Comparison of ENCODE assay signal across 7 mouse cellular contexts in the genomic region with DNA sequence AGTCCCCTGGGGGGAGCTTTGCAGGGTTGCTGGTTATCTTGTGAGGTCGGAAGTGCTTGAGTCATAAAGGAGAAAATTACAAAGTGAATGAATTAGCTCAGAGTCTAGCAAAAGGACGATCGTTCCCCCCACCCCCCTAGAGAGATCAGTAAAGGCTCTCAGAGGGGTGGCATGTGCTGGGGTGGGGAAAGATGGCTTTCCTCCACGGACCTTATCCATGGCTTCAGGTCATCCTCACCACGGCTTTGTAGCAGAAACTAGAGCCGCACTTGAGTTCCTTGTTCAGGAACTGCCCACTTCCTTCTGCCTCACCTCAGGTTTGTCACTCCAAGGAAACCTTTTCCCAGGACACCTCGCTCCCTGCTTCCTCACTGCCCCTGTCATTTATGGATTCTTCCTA. TPM values are rescaled to one million over a fixed set of nuclear protein-coding genes. Genes with fewer than 3 reads are reported as not detected.
DNase-seq lines count a peak whose midpoint lies in the region; ATAC-seq and TF ChIP-seq lines count a peak whose summit lies in the region.

Gene Spcs2, minus strand, starts transcription at position 101 of the 400 bp plus-strand sequence.

- TF ChIP-seq RAD21 in CH12.LX (IDR thresholded peaks at IDR 0.05; ENCODE audit: low read depth, low read length) (no peak), MEL (IDR thresholded peaks at IDR 0.05; ENCODE audit: low read depth, low read length) (no peak)

- H3K4me1 ChIP-seq in CH12.LX (ENCODE audit: control insufficient read depth in 1 of 2, insufficient read depth in 2 of 2), result peaks cover 3 to 10% of the 10 kb centered on the region in 2 experiments
- peaks cover 13 to 22% of the 10 kb centered on the region in 2 experiments for H3K4me1 ChIP-seq in MEL (ENCODE audit: control insufficient read depth in 1 of 2, insufficient read depth in 2 of 2, low read length in 2 of 2)
- no peaks in the 10 kb centered on the region for H3K4me1 ChIP-seq in forebrain, embryonic 15.5 days
- peaks cover 5% of the 10 kb centered on the region; the same call in 1 of the 2 replicates for H3K4me1 ChIP-seq in hindbrain, embryonic 13.5 days (replicated peaks)
- peaks cover 4% of the 10 kb centered on the region for H3K4me1 ChIP-seq in liver, embryonic 15.5 days (replicated peaks)

- dilution Hi-C loops in CH12.LX (cut with MboI; ENCODE audit: extremely low pct_ligation_motif_present, extremely low pct_unique_long_range_greater_than_20kb, low sequenced_read_pairs), result no loop called here

- no peak for TF ChIP-seq EP300 in CH12.LX (IDR thresholded peaks at IDR 0.05; ENCODE audit: low read length)
- no peak for TF ChIP-seq EP300 in MEL (IDR thresholded peaks at IDR 0.05; ENCODE audit: low read depth in 1 of 2, low read length in 2 of 2)

- H3K36me3 ChIP-seq in CH12.LX (replicated peaks in 1 of 2; ENCODE audit: control insufficient read depth in 1 of 2, insufficient read depth in 1 of 2, low read length in 1 of 2) (no peaks in the 10 kb centered on the region), MEL (ENCODE audit: control insufficient read depth in 1 of 2, insufficient read depth in 2 of 2, low read length in 2 of 2) (peaks cover 0 to 16% of the 10 kb centered on the region in 2 experiments; a peak in 2 of 4 replicates)
- no peaks in the 10 kb centered on the region for H3K36me3 ChIP-seq in forebrain, embryonic 15.5 days
- no peaks in the 10 kb centered on the region for H3K36me3 ChIP-seq in hindbrain, embryonic 13.5 days
- H3K36me3 ChIP-seq in liver, embryonic 15.5 days (replicated peaks), result no peaks in the 10 kb centered on the region

- TF ChIP-seq POLR2A in CH12.LX (IDR thresholded peaks at IDR 0.05; ENCODE audit: low read depth, low read length) (no peak), MEL (IDR thresholded peaks at IDR 0.05; ENCODE audit: control insufficient read depth in 1 of 2, insufficient read depth in 1 of 2, low read depth in 1 of 2, low read length in 2 of 2, poor library complexity in 1 of 2) (no peak)

- ATAC-seq in forebrain, embryonic 15.5 days (replicated peaks), result no peak
- ATAC-seq in hindbrain, embryonic 13.5 days (ENCODE audit: low FRiP score), result no peak
- ATAC-seq in liver, embryonic 15.5 days (ENCODE audit: insufficient read depth), result no peak

- DNase-seq in CH12.LX (ENCODE audit: extremely low read depth), result no peak
- DNase-seq in MEL (ENCODE audit: low read depth, low spot score), result no peak
- DNase-seq in ovary, adult 18-20 months (ENCODE audit: low spot score), result no peak
- DNase-seq in frontal cortex, postnatal 10 days (ENCODE audit: low spot score in 2 of 2), result no peak

- no peak within 1 kb of the TSS for H3K27ac ChIP-seq in CH12.LX (ENCODE audit: insufficient read depth, low read depth)
- no peak within 1 kb of the TSS for H3K27ac ChIP-seq in MEL (ENCODE audit: control insufficient read depth, low read depth, low read length)
- H3K27ac ChIP-seq in forebrain, embryonic 15.5 days (replicated peaks), result no peak within 1 kb of the TSS
- H3K27ac ChIP-seq in hindbrain, embryonic 13.5 days, result no peak within 1 kb of the TSS
- no peak within 1 kb of the TSS for H3K27ac ChIP-seq in liver, embryonic 15.5 days (replicated peaks)

- no peak within 1 kb of the TSS for H3K4me2 ChIP-seq in CH12.LX (ENCODE audit: insufficient read depth, low read depth, poor library complexity, severe bottlenecking)
- H3K4me2 ChIP-seq in forebrain, embryonic 15.5 days (replicated peaks), result no peak within 1 kb of the TSS
- no peak within 1 kb of the TSS for H3K4me2 ChIP-seq in hindbrain, embryonic 13.5 days
- no peak within 1 kb of the TSS for H3K4me2 ChIP-seq in liver, embryonic 15.5 days

- WGBS in forebrain, embryonic 15.5 days, result 65% methylated on average over 7 of the region's 7 CpGs
- WGBS in hindbrain, embryonic 13.5 days, result 43% methylated on average over 7 of the region's 7 CpGs
- 32% methylated on average over 7 of the region's 7 CpGs for WGBS in liver, embryonic 15.5 days (ENCODE audit: insufficient replicate concordance)

- TF ChIP-seq CTCF in CH12.LX (conservative IDR thresholded peaks at IDR 0.05 in 1 of 2, IDR thresholded peaks at IDR 0.05 in 1 of 2; ENCODE audit: low read depth in 2 of 2, low read length in 2 of 2), result no peak
- no peak for TF ChIP-seq CTCF in MEL (IDR thresholded peaks at IDR 0.05 in 2 of 3, conservative IDR thresholded peaks at IDR 0.05 in 1 of 3; ENCODE audit: control insufficient read depth in 1 of 3, insufficient read depth in 1 of 3, low read depth in 2 of 3, low read length in 3 of 3, poor library complexity in 1 of 3, severe bottlenecking in 1 of 3)

- in situ Hi-C loops in CH12.LX (cut with MboI; ENCODE audit: low pct_ligation_motif_present, low pct_unique_long_range_greater_than_20kb, low sequenced_read_pairs), result no loop called here

- H3K4me3 ChIP-seq in CH12.LX (replicated peaks in 1 of 3; ENCODE audit: low read depth in 2 of 3, low read length in 2 of 3, poor library complexity in 1 of 3), result no peak within 1 kb of the TSS
- H3K4me3 ChIP-seq in MEL (ENCODE audit: control insufficient read depth in 1 of 2, insufficient read depth in 1 of 2, low read depth in 2 of 2, low read length in 2 of 2), result no peak within 1 kb of the TSS
- H3K4me3 ChIP-seq in forebrain, embryonic 15.5 days, result no peak within 1 kb of the TSS
- no peak within 1 kb of the TSS for H3K4me3 ChIP-seq in hindbrain, embryonic 13.5 days
- no peak within 1 kb of the TSS for H3K4me3 ChIP-seq in liver, embryonic 15.5 days (replicated peaks)

- H3K27me3 ChIP-seq in CH12.LX (replicated peaks) (no peaks in the 10 kb centered on the region), MEL (ENCODE audit: control insufficient read depth in 1 of 2, insufficient read depth in 2 of 2, low read length in 2 of 2) (no peaks in the 10 kb centered on the region)
- H3K27me3 ChIP-seq in forebrain, embryonic 15.5 days, result no peaks in the 10 kb centered on the region
- H3K27me3 ChIP-seq in hindbrain, embryonic 13.5 days, result no peaks in the 10 kb centered on the region
- H3K27me3 ChIP-seq in liver, embryonic 15.5 days, result peaks cover 28% of the 10 kb centered on the region

- H3K9me3 ChIP-seq in CH12.LX (replicated peaks; ENCODE audit: low read length), result no peaks in the 10 kb centered on the region
- no peaks in the 10 kb centered on the region for H3K9me3 ChIP-seq in MEL (replicated peaks; ENCODE audit: insufficient read depth, low read length)
- H3K9me3 ChIP-seq in forebrain, embryonic 15.5 days, result no peaks in the 10 kb centered on the region
- H3K9me3 ChIP-seq in hindbrain, embryonic 13.5 days, result no peaks in the 10 kb centered on the region
- no peaks in the 10 kb centered on the region for H3K9me3 ChIP-seq in liver, embryonic 15.5 days (replicated peaks)

- peaks cover 4% of the 10 kb centered on the region for H3K79me2 ChIP-seq in CH12.LX (replicated peaks; ENCODE audit: control insufficient read depth, extremely low read depth, insufficient read depth, poor library complexity, severe bottlenecking)
- H3K79me2 ChIP-seq in MEL (ENCODE audit: control insufficient read depth, insufficient read depth, low read length, poor library complexity), result peaks cover 3% of the 10 kb centered on the region

- H3K9ac ChIP-seq in CH12.LX (ENCODE audit: insufficient read depth, low read depth) (no peak within 1 kb of the TSS), MEL (ENCODE audit: control insufficient read depth, low read depth, low read length, poor library complexity, severe bottlenecking) (no peak within 1 kb of the TSS)
- H3K9ac ChIP-seq in forebrain, embryonic 15.5 days (replicated peaks), result no peak within 1 kb of the TSS
- no peak within 1 kb of the TSS for H3K9ac ChIP-seq in hindbrain, embryonic 13.5 days
- H3K9ac ChIP-seq in liver, embryonic 15.5 days, result no peak within 1 kb of the TSS

TF ChIP-seq in CH12.LX, 34 proteins besides CTCF, POLR2A, EP300 and RAD21 (continues in another document):
- TF ChIP-seq ZMIZ1 (IDR thresholded peaks at IDR 0.05; ENCODE audit: low read depth, low read length), result no peak
- TF ChIP-seq MAFK (IDR thresholded peaks at IDR 0.05; ENCODE audit: insufficient replicate concordance, low read length), result no peak
- no peak for TF ChIP-seq ETS1 (conservative IDR thresholded peaks at IDR 0.05; ENCODE audit: low read depth, low read length)
- TF ChIP-seq GABPA (IDR thresholded peaks at IDR 0.05; ENCODE audit: insufficient replicate concordance, low read depth, low read length), result no peak
- TF ChIP-seq POLR2AphosphoS2 (IDR thresholded peaks at IDR 0.05; ENCODE audit: low read depth, low read length), result no peak
- TF ChIP-seq ZKSCAN1 (IDR thresholded peaks at IDR 0.05; ENCODE audit: borderline replicate concordance, low read depth, low read length), result no peak
- no peak for TF ChIP-seq RCOR1 (conservative IDR thresholded peaks at IDR 0.05; ENCODE audit: low read depth, low read length)
- TF ChIP-seq SMC3 (IDR thresholded peaks at IDR 0.05; ENCODE audit: low read depth, low read length), result no peak
- no peak for TF ChIP-seq USF1 (IDR thresholded peaks at IDR 0.05; ENCODE audit: low read depth, low read length)
- TF ChIP-seq TBP (conservative IDR thresholded peaks at IDR 0.05; ENCODE audit: low read depth, low read length), result no peak

TF ChIP-seq in MEL, 35 proteins besides CTCF, POLR2A, EP300 and RAD21:
- TF ChIP-seq POLR2AphosphoS2 (IDR thresholded peaks at IDR 0.05; ENCODE audit: low read length), result no peak
- TF ChIP-seq JUND (IDR thresholded peaks at IDR 0.05; ENCODE audit: low read depth, low read length), result no peak
- no peak for TF ChIP-seq MAFK (IDR thresholded peaks at IDR 0.05; ENCODE audit: borderline replicate concordance, low read depth, low read length)
- TF ChIP-seq MYB (IDR thresholded peaks at IDR 0.05; ENCODE audit: low read depth, low read length), result no peak
- no peak for TF ChIP-seq RCOR1 (IDR thresholded peaks at IDR 0.05; ENCODE audit: low read depth, low read length)
- no peak for TF ChIP-seq GATA1 (IDR thresholded peaks at IDR 0.05; ENCODE audit: low read depth, low read length)
- no peak for TF ChIP-seq MEF2A (IDR thresholded peaks at IDR 0.05; ENCODE audit: extremely low read depth, insufficient replicate concordance, low read depth, low read length, poor library complexity, severe bottlenecking)

RNA-seq across cellular contexts. Expression of gene Spcs2, which starts in this region (rescaled TPM):
- total RNA-seq in CH12.LX (2012; rRNA removed) (203 and 247 TPM in 2 replicates), CH12.LX (2014; rRNA removed) (268 and 272 TPM in 2 replicates), MEL (2012; rRNA removed) (203 and 241 TPM in 2 replicates)
- polyA plus RNA-seq in CH12.LX (2012; ENCODE audit: insufficient read length, low read depth) (232 and 242 TPM in 2 replicates), MEL (2012; ENCODE audit: insufficient read depth in 1 of 2, insufficient read length in 2 of 2, low read depth in 1 of 2, low replicate concordance in 2 of 2, missing spikeins in 1 of 2) (100 to 1,000 TPM in 1 of 2 experiments, not detected in 1; 152 TPM)
- 293 and 294 TPM in 2 replicates for polyA plus RNA-seq in forebrain, embryonic 15.5 days (2015; fragmentation: Nextera tagmentation; extraction: Ambion mirVana)
- polyA plus RNA-seq in hindbrain, embryonic 13.5 days (2015; fragmentation: Nextera tagmentation; extraction: Ambion mirVana), result 331 and 344 TPM in 2 replicates
- 169 and 193 TPM in 2 replicates for polyA plus RNA-seq in liver, embryonic 15.5 days (2015; fragmentation: Nextera tagmentation; extraction: Ambion mirVana)
